Mouse (Mus musculus): Measurements from ENCODE around the gene Akr1c12.
"Not testable (repeated sequence)": the region's sequence is repeated elsewhere in the genome, so short reads cannot be mapped to it uniquely, and the experiment has no call there.

Gene Akr1c12

GRCm38 (mm10) chr13:4279284-4279683 lies at the start of gene Akr1c12:
Gene Akr1c12, minus strand, starts transcription at chr13:4279433.
- no peak for DNase-seq (ENCODE audit: low read depth, low spot score)

- DNase-seq (ENCODE audit: low read depth, low spot score), result no peak
Observed at GRCm38 (mm10) chr13:4318773-4319172, 39.5 kb upstream of the Akr1c12 start.

GRCm38 (mm10) chr13:4313907-4314306 lies 34.7 kb upstream of the Akr1c12 start:
- DNase-seq (ENCODE audit: low read depth, low spot score), result no peak

DNA sequence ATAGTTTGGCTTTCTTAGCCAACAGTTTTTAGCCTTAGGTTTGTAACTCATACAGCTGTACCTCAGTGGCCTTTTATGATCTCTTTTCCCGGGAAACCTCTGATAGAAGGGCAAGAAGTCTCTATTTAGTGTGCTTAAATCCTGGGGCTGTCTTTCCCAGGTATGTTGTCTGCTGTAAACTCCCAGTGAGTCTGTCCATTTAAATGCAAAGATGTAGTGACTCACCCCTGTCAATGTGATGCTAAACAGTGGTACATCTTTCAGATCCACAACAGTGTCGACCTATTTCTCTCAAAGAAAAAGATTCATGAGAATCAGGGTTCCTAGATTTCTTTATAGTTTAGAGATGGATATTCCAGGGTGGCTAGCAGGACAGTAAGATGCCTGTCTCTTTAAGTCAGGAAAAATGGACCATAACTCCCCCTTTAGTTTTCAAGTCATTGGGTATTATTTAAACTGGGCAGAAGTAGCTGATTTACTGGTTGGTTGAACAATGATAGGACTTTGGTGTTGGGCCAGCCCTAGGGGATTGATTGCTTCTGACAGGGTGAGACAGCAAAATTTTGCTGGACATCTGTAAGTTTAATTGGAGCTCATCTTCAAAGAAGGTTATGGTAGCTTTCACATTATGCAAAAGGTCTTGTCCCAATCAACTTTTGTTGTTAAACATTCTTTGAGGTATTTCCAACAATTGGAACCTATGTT lies 25.8 kb upstream of the Akr1c12 start:
- DNase-seq (ENCODE audit: low read depth, low spot score), result no peak

GRCm38 (mm10) chr13:4296991-4297390 lies 17.8 kb upstream of the Akr1c12 start:
- no peak for DNase-seq (ENCODE audit: low read depth, low spot score)

DNA sequence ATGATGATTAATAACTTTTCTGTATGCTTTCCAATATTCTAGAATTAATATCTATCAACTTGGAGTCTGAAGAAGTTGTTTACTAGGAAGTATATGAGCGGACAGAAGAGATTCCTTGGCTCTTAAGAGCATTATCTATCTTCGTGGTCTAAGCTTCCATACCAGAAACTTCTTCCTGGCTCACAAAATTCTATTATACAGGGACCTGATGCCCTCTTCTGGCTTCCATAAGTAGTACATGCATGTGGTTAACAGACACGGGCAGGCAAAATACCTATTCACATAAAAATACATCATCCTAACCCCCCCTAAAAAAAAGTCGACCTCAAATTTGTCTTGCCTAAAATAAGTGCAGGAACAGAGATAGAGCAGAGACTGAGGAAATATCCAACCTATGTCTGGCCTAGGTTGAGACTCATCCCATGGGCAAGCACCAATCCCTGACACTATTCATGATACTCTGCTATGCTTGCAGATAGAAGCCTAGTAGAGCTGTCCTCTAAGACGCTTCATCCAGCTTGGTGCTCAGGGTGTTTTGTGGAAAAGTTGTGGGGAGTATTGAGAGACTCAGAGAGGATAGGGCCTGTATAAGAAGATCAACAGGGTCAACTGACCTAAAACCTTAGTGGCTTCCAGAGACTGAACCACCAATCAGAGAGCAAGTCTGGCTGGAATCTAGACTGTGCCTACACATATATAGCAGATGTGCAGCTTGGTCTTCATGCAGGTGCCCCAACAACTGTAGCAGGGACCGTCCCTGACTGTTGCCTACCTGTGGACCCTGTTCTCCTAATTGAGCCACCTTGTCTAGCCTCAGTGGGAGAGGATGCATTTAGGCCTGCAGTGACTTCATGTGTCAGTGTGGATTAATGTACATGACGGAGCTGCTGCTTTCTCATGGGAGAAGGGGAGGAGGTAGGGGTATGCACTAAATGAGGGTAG lies 2.5 kb upstream of the Akr1c12 start:
- peak; percentile 40 for DNase-seq (ENCODE audit: low read depth, low spot score)

GRCm38 (mm10) chr13:4277526-4277925 lies 1.7 kb downstream of the Akr1c12 start:
- DNase-seq (ENCODE audit: low read depth, low spot score), result no peak

- DNase-seq (ENCODE audit: low read depth, low spot score), result no peak
Observed at GRCm38 (mm10) chr13:4270860-4271259, 8.4 kb downstream of the Akr1c12 start.

DNA sequence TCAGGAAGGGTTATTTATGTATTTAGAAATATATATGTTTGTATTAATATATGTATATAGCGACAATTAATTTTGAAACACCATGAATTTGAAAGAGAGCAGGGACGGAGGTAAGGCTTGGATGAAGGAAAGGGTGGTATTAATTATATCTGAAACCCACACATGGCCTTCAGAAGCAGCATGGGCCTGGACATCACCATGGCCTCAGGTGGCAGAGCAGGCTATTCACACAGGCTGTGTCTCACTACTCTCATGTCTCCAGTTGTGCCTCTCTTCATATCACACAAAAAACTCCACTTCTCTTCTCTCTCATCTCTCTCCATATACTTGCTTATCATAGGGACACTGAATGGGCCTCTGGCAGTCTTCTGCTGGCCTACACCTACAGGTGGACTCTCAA lies 13.8 kb downstream of the Akr1c12 start:
- not testable (repeated sequence) for DNase-seq (ENCODE audit: low read depth, low spot score)

- DNase-seq (ENCODE audit: low read depth, low spot score), result no peak
Observed at GRCm38 (mm10) chr13:4265047-4265446, 14.2 kb downstream of the Akr1c12 start.

- no peak for DNase-seq (ENCODE audit: low read depth, low spot score)
Observed at GRCm38 (mm10) chr13:4264612-4265011, 14.6 kb downstream of the Akr1c12 start.

- DNase-seq (ENCODE audit: low read depth, low spot score), result no peak
Observed at GRCm38 (mm10) chr13:4257349-4257748, 21.9 kb downstream of the Akr1c12 start.

GRCm38 (mm10) chr13:4256894-4257293 lies 22.3 kb downstream of the Akr1c12 start:
- DNase-seq (ENCODE audit: low read depth, low spot score), result not testable (repeated sequence)

- no peak for DNase-seq (ENCODE audit: low read depth, low spot score)
Observed at GRCm38 (mm10) chr13:4249347-4249746, 29.9 kb downstream of the Akr1c12 start.

GRCm38 (mm10) chr13:4244861-4245559 lies 34.2 kb downstream of the Akr1c12 start:
- DNase-seq (ENCODE audit: low read depth, low spot score), result peak; percentile 76

DNA sequence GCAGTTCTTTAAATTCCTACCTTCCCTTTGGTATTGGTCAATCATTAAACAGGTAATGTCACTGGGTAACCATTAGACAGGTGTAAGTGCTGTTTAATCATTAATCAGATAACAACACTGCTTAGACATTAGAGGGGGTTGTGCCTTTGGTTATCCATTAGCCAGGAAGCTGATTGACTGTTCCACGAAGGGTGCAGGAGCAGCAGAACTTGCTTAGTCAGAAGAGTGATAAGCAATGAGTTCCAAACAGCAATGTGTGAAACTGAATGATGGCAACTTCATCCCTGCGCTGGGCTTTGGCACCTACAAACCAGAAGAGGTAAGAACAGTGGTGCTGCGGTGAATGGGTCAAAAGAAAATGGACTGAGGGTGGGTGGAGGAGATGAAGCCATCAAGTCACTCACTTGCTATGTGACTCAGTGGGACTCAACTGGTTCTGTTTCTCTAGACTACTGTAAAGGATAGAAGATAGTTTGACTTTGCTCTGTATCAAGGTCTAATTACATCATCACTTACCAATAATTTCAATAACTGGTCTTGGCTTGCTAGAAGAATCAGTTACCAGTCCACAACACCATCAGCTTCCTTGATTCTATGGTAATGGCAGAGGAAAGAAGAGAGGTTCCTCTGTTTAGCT lies 45.6 kb downstream of the Akr1c12 start:
- no peak for DNase-seq (ENCODE audit: low read depth, low spot score)

DNA sequence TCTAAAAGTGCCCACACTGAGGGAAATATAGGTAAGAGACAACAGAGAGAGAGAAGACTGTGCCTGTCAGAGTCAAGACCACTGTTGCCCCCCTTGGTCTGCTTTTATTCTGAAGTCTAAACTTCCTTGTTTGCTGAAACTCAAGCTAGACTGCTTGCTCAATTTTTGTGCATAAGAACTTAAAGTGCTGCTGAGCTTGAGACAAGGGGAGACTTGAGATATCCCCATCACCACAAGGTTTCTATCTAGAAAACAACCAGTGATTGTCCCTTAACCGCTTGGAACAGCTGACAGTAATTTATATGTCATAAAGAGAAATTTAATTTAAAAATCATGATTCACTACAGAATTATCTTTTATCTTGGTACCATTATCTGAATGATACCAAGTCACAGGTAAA lies 46.1 kb downstream of the Akr1c12 start:
- DNase-seq (ENCODE audit: low read depth, low spot score), result no peak

GRCm38 (mm10) chr13:4230841-4231623 lies 48.2 kb downstream of the Akr1c12 start:
- peak; percentile 59 for DNase-seq (ENCODE audit: low read depth, low spot score)

DNA sequence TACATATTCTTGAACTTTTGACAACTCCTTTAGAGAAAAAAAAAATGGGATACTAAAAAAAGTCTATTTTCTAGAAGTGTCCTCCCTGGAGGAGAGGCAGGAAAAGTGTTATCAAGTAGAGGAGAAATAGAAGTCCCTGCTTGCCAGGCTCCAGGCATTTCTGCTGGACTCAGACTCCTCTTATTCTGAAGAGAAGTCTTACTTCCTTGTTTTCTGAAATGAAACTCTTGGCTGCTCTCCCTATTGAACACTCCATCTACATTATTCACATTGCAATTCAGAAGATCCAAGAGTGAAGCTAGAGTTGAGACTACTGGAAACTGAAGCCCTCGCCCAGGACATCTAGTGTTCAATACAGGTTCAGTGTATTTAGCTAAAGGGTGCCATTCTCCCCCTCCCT lies 50.8 kb downstream of the Akr1c12 start, which contains the start of gene Akr1c19:
Gene Akr1c19 (plus strand): TSS at position 260 of the 400 bp plus-strand sequence.
- DNase-seq (ENCODE audit: low read depth, low spot score), result no peak
